1 mouse cellular context compared by ENCODE assay signal in genomic region chr5:93265801-93266580, GRCm38 (mm10).
A peak's percentile ranks its signal among the peaks of the same experiment; 100 is the strongest.
TF ChIP-seq lines count a peak whose summit lies in the region.

No protein-coding gene starts in this region.

TF ChIP-seq in MEL, 35 proteins besides CTCF, POLR2A, EP300 and RAD21 (continued from another document):
- 0 out of 2 replicates have a peak, but pooled peaks have one; percentile 28 for TF ChIP-seq ZNF384 (IDR thresholded peaks at IDR 0.05; ENCODE audit: low read depth, low read length)
- TF ChIP-seq MAFK (IDR thresholded peaks at IDR 0.05; ENCODE audit: borderline replicate concordance, low read depth, low read length): no peak
- TF ChIP-seq POLR2AphosphoS5 (IDR thresholded peaks at IDR 0.05; ENCODE audit: borderline replicate concordance, low read depth, low read length): no peak
- TF ChIP-seq MXI1 (IDR thresholded peaks at IDR 0.05; ENCODE audit: low read depth, low read length): no peak
